Mouse (Mus musculus): ENCODE data around the gene Gprin1.

DNA sequence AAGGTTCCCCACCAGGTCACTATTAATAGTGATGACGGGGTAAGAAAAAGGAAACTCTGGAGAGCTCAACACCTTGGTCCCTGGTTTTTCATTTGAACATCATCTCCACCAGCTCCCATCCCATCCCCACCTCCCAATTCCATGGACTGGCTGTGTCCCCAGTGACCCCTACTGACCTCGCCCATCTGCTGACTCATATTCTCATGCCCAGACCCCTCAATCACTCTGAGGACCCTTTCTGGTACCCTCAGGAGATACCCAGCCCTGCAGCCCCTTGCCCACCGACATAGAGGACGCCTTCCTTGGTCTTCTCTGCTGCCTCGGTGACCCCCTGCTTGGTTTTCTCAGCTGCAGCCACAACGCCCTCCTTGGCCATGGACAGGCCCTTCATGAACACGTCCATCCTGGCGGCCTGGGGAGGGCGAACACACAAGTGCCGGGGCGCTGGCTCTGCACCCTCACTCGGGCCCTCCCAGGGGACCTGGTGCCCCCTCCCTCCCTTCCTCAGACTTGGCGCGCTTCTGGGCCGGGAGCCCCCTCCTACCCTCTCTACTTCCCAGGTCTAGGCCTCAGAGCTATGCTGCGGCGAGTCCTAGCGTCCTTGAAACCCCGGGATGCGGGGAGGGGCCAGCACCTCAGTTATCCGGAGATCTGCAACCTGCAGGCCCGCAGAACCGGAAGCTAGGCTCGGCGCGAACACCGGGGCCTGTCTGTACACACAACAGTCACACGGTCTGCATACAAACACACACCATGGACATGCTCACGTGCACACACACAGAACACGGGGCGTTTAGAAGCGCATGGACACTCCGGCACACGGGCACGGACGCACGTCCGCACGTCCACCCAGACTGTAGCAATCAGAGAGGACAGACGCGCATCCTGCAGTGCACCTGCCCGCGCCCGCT, 15.9 kb upstream of the Gprin1 start:
- no peak for TF ChIP-seq CTCF (IDR thresholded peaks at IDR 0.05; ENCODE audit: low read depth)
- TF ChIP-seq EP300 (optimal IDR thresholded peaks at IDR 0.05): no peak

Data from stomach, postnatal 0 days (tissue).